Mouse (Mus musculus) left cerebral cortex, adult 2 months (tissue): ENCODE results near the gene Itga11. TPM values are rescaled to one million over a fixed set of nuclear protein-coding genes. Genes with fewer than 3 reads are reported as not detected.
"Not testable (repeated sequence)": the region's sequence is repeated elsewhere in the genome, so short reads cannot be mapped to it uniquely, and the experiment has no call there.

ENCODE experiments used
- DNase-seq, 2 experiments: peaks; one replicate each; pipeline ENCODE4 v3.0.0; 2021 to 2022; ENCODE audit warnings: low spot score in 2 of 2, mixed read lengths in 1 of 2; ENCODE audit errors: extremely low spot score in 1 of 2
- H3K27ac ChIP-seq: fragments of 200-600 bp; 2 replicates; pipeline ENCODE4 v1.8.1; 2022
- H3K4me3 ChIP-seq: fragments of 200-600 bp; 2 replicates; pipeline ENCODE4 v1.8.1; 2022
- CTCF ChIP-seq: fragments of 200-600 bp; IDR thresholded peaks from 2 replicates; pipeline ENCODE4 v1.8.1; 2022; ENCODE audit warnings: antibody characterized with exemption, mild to moderate bottlenecking, moderate library complexity
- intact Hi-C: fragments of 180-260 bp; cut with DNase I; formaldehyde crosslinking; loops from one replicate; pipeline ENCODE4 v1.15.1; 2025
- total RNA-seq, 2 experiments: library from RNA; stranded (reverse); gene quantifications; 2 replicates each; pipeline ENCODE4 v1.2.3; 2021

Gene Itga11
- total RNA-seq, 2 experiments from 2014 or later = 3.6 to 4.0 TPM

- intact Hi-C loops = loop anchor here (5.0 to 10.0 kb wide), 3 partner anchors 153 to 488 kb away; no protein-coding TSS in a partner anchor
- H3K27ac ChIP-seq = no peak overlapping the region
- H3K4me3 ChIP-seq = no peak overlapping the region
- no peak for TF ChIP-seq CTCF
- no peak for DNase-seq
Measured at GRCm38 (mm10) chr9:62775464-62775863, 97.8 kb downstream of the Itga11 start.

- peak; percentile 94 for TF ChIP-seq CTCF
- intact Hi-C loops = loop anchor here (1.0 to 10.0 kb wide), 4 partner anchors 33 to 490 kb away; no protein-coding TSS in a partner anchor
- DNase-seq = peak; percentile 68 to 70
- H3K27ac ChIP-seq = no peak overlapping the region
- no peak overlapping the region for H3K4me3 ChIP-seq
Measured at GRCm38 (mm10) chr9:62777461-62777860, 99.8 kb downstream of the Itga11 start.

- intact Hi-C loops = loop anchor here (5.0 to 10.0 kb wide), 3 partner anchors 156 to 491 kb away; no protein-coding TSS in a partner anchor
- no peak overlapping the region for H3K27ac ChIP-seq
- no peak for TF ChIP-seq CTCF
- no peak for DNase-seq
- H3K4me3 ChIP-seq = no peak overlapping the region
Measured at GRCm38 (mm10) chr9:62778721-62779120, 101.1 kb downstream of the Itga11 start.

GRCm38 (mm10) chr9:62781965-62782364, 104.3 kb downstream of the Itga11 start:
- TF ChIP-seq CTCF = no peak
- DNase-seq = no peak
- no peak overlapping the region for H3K4me3 ChIP-seq
- intact Hi-C loops = loop anchor here (2.0 to 5.0 kb wide), 3 partner anchors 23 to 223 kb away; no protein-coding TSS in a partner anchor
- peak overlapping the region; percentile 73 for H3K27ac ChIP-seq

- intact Hi-C loops = loop anchor here (2.0 to 5.0 kb wide), 3 partner anchors 24 to 224 kb away; no protein-coding TSS in a partner anchor
- Histone ChIP-seq H3K27ac (peak overlapping the region; percentile 91), H3K4me3 (no peak overlapping the region)
- DNase-seq = peak; percentile 80 to 86
- TF ChIP-seq CTCF = peak; percentile 48
Measured at GRCm38 (mm10) chr9:62782976-62783781, 105.6 kb downstream of the Itga11 start.

- no peak for DNase-seq
- Histone ChIP-seq H3K4me3 (no peak overlapping the region), H3K27ac (peak overlapping the region; percentile 91)
- intact Hi-C loops = loop anchor here (5.0 kb wide), 1 partner anchor 43 kb away; no protein-coding TSS in a partner anchor
- peak; percentile 16; the same call in 1 of the 2 replicates for TF ChIP-seq CTCF
Measured at GRCm38 (mm10) chr9:62784233-62784632, 106.6 kb downstream of the Itga11 start.

GRCm38 (mm10) chr9:62786721-62787120, 109.1 kb downstream of the Itga11 start:
- no peak for DNase-seq
- intact Hi-C loops = no loop called here
- TF ChIP-seq CTCF = no peak

GRCm38 (mm10) chr9:62789856-62790255, 112.2 kb downstream of the Itga11 start:
- DNase-seq = no peak
- intact Hi-C loops = no loop called here
- no peak for TF ChIP-seq CTCF
- Histone ChIP-seq H3K4me3 (no peak overlapping the region), H3K27ac (no peak overlapping the region)

More at GRCm38 (mm10) chr9:62786721-62787120, 109.1 kb downstream of the Itga11 start:
- Histone ChIP-seq H3K4me3 (no peak overlapping the region), H3K27ac (peak overlapping the region; percentile 78)

- intact Hi-C loops, H3K27ac ChIP-seq, H3K4me3 ChIP-seq, DNase-seq: not testable (repeated sequence)
Measured at GRCm38 (mm10) chr9:62799218-62799617, 121.6 kb downstream of the Itga11 start.

- DNase-seq = no peak
- H3K27ac ChIP-seq = peak overlapping the region; percentile 99
- H3K4me3 ChIP-seq = peak overlapping the region; percentile 98
- intact Hi-C loops = no loop called here
- TF ChIP-seq CTCF = no peak
Measured at GRCm38 (mm10) chr9:62810095-62810494, 132.5 kb downstream of the Itga11 start.

- DNase-seq = no peak
- peak; percentile 23 for TF ChIP-seq CTCF
- peak overlapping the region; percentile 99 for H3K27ac ChIP-seq
- H3K4me3 ChIP-seq = peak overlapping the region; percentile 98
- intact Hi-C loops = loop anchor here (1.0 kb wide), 1 partner anchor 17 kb away; no protein-coding TSS in a partner anchor
Measured at GRCm38 (mm10) chr9:62810543-62811515, 133.2 kb downstream of the Itga11 start.
